Mouse (Mus musculus) left cerebral cortex, adult 6 months (tissue): ENCODE data around the gene Ly6f. TPM values are rescaled to one million over a fixed set of nuclear protein-coding genes. Genes with fewer than 3 reads are reported as not detected.

Experiments used
- long read RNA-seq, 2 experiments: library from polyadenylated mRNA; unstranded; transcript quantifications; one replicate each; pipeline ENCODE4 v2.0.0; 2019 to 2020
- polyA plus RNA-seq: library from polyadenylated mRNA; unstranded; fragments of <200 nt; fragmentation: Nextera tagmentation; gene quantifications from 2 replicates; pipeline ENCODE4 v1.2.3, GENCODE M21; 2021

Ly6f gene
- not detected in 2 replicates for polyA plus RNA-seq
- long read RNA-seq, experiment 1: 0 reads
- long read RNA-seq, experiment 2: 0 reads

DNA sequence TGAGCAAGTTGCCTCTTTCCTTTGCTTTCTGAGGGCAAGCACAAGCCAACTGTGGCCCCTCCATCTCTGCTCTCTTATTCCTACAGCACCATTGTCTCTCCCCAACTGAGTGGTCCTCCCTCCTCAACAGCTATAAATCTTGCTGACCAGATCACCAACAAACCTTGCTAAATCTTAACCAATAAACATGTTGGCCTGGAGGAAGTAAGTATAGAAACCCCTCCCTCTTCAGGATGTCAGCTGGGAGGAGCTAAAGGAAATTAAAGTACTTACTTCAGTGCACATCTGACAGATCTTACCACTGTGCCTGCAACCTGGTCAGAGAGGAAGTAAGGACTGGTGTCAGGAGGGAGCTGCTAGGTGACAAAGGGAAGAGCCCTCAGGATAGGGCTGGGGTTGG, at the start of gene Ly6f:
Ly6f (plus strand) TSS at position 301 of the 400 bp plus-strand sequence.

Other genes starting within 250 kb of the Ly6f start
- 48.7 and 70.2 TPM in 2 replicates for gene Ly6c1, start 219.6 kb upstream of the Ly6f start, polyA plus RNA-seq
- 0.44 TPM in 1 of 2 replicates, not detected in the other for gene Ly6c2, start 156.5 kb upstream of the Ly6f start, polyA plus RNA-seq
- not detected in 2 replicates for gene Ly6g, start 113.2 kb upstream of the Ly6f start, polyA plus RNA-seq
- not detected in 2 replicates for gene BC025446, start 52.0 kb upstream of the Ly6f start, polyA plus RNA-seq